Mouse (Mus musculus): ENCODE measurements around the gene Tmem63c.

Gene Tmem63c

DNA sequence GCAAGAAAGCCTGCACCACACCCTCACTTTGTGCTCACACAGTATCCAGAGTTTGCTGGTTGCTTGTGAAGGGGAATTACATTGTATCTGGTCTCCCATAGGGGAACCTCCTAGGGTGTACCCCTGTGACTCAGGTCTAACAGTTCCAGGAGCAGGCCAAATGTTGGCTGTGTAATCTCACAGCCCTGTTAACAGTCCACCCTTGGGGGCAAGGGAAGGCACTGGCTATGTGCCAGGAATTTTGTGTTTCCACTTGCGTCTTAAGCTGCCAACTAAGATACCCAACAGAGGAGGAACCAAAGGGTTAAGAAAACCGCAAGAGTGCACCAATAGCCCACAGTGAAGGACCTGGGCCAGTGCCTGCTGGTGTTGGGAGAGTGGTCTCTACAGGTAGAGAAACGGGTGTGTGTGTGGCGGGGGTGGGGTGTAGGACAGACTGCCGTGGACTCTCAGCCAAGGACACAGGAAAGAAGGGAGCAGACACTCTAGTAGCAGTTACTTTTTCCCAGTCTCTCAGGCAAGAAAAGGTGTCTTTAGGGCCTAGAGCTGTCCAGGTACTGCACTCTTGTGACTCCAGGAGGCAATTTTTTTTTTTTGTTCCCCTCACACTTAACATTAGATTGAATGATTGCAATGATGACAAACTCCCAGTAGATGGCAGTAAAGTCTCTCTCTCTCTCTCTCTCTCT lies 20.8 kb upstream of the Tmem63c start:
- in situ Hi-C loops (cut with MboI; ENCODE audit: unreplicated experiment in 2 of 2): no loop called here

- in situ Hi-C loops (cut with MboI; ENCODE audit: unreplicated experiment in 2 of 2): no loop called here
Observed at GRCm38 (mm10) chr12:87000840-87001176, 20.3 kb upstream of the Tmem63c start.

DNA sequence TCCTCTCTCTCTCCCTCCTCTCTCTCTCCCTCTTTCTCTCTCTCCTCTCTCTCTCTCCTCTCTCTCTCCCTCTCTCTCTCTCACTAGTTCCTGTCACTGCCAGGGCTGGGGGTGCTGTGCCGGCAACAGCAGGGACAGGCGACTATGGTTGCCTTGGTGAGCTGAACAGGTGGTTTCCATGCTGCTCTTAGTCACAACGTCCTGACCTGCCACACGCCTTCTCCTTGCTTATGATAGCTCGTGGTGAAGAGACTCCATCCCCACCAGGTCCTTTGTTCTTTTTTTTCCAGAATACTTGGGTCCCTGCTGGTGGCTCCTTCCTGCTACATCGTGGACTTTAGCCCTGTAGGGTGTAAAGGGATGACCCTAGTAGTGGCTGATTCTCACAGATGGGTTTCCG lies 18.9 kb upstream of the Tmem63c start:
- in situ Hi-C loops (cut with MboI; ENCODE audit: unreplicated experiment in 2 of 2): no loop called here

- in situ Hi-C loops (cut with MboI; ENCODE audit: unreplicated experiment in 2 of 2): no loop called here
Observed at GRCm38 (mm10) chr12:87002815-87003214, 18.3 kb upstream of the Tmem63c start.

- in situ Hi-C loops (cut with MboI; ENCODE audit: unreplicated experiment in 2 of 2): no loop called here
Observed at GRCm38 (mm10) chr12:87003606-87004005, 17.5 kb upstream of the Tmem63c start.

DNA sequence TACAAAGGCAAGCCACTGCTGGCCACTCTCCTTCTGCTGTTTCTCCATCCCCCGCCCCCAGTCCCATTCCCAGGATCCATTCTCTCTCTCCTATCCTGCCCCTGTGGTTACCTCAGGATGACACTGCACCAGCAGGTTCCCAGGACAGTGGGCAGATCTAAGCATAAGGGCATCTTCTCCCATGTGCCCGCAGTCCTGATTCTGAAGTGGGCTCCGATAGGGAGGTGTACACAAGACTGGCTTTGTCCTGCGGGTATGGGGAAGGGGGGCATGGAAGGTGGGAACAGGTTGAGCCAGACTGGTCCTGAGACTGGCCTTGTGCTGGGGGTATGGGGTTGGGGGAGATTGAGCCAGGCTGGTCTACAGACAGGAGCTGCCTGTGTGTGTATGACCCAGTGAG lies 16.5 kb upstream of the Tmem63c start:
- in situ Hi-C loops (cut with MboI; ENCODE audit: unreplicated experiment in 2 of 2): no loop called here

DNA sequence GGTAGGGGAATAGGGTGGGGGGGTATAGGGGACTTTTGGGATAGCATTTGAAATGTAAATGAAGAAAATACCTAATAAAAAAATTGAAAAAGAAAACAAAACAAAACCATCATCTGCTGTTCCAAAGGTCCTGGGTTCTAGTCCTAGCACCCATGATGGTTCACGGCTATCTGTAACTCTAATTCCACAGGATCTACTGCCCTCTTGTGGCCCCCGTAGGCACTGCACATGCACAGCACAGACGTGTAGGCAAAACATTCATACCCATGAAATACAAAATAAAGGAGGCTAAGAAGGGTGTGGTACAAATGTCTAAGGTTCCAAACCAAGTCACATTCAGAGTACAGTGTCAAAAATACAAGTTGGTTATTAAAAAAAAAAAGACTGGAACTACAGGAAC lies 4.1 kb upstream of the Tmem63c start:
- in situ Hi-C loops (cut with MboI; ENCODE audit: unreplicated experiment in 2 of 2): no loop called here

GRCm38 (mm10) chr12:87018756-87019155 lies 2.4 kb upstream of the Tmem63c start:
- in situ Hi-C loops (cut with MboI; ENCODE audit: unreplicated experiment in 2 of 2): no loop called here

DNA sequence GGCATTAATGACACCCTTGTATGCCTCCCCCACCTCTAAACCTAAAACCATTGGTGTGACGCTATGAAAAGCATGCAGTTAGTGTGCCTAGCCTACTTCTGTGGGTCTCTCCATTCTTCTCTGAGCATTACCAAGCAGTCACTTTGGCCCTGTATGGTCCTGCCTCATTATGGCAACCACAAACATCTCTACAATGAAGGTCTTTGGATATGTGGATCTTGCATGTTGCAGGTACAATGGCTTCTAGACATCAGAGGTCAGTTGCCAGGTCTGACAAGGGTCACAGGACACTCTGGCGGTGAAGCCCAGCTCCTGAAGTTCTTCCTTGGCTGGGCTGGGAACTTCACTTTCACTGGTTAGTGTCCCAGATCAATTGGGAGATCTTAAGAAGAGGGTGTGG lies 866 bp downstream of the Tmem63c start:
- in situ Hi-C loops (cut with MboI; ENCODE audit: unreplicated experiment in 2 of 2): no loop called here

GRCm38 (mm10) chr12:87023456-87023855 lies 2.3 kb downstream of the Tmem63c start:
- in situ Hi-C loops (cut with MboI; ENCODE audit: unreplicated experiment in 2 of 2): no loop called here

DNA sequence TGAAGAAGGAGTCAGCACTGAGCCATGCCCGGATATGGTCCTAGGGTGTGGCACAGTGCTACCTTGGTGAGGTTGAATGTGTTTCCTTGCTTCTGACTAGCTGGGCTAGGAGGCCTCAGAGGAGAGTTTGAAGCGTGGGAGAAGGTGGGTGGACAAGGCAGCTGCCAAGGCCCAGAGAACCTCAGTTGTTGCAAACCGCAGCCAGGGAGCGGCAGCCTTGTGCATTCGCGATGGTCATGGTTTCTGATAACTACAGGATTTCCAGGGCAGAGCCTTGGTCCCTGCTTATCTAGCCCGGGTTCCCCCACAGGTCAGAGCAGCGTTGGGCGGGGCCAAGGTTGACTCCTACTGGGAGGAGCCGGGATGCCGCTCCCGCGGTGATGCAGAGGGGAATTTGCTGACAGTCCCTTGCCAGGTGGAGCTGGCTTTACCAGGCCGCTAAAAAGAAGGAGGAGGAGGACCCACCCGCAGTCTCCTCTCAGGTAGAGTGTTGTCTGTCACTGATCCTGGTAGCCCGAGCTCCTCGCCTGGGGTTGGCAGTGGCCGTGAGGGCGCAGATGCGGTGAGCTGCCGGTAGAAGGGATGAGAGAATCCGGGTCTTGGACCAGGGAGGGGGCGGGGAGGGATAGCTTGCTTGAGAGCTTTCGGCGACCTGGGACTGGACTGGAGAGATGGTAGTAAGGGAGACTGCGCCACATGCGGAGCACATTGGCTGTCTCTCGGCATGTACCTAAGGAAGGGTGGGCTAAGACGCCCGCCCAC lies 5.2 kb downstream of the Tmem63c start:
- in situ Hi-C loops (cut with MboI; ENCODE audit: unreplicated experiment in 2 of 2): no loop called here

DNA sequence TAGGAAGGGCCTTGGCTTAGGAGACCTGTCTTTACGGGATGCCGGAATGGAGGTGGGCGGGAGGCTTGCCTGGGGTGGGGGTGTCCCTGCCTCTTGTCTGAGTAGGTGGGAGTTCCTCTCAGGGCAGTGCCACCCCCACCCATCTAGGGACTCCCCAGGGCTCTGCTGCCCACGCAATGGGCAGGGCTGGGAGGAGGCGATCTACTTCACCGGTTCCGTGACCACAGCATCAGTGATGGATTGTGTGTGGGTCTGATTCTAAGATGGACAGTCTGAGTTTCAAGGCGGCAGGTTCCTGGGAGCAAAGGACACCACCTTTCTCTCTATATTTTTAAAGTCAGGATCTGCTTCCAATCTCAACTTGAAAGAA lies 5.7 kb downstream of the Tmem63c start:
- in situ Hi-C loops (cut with MboI; ENCODE audit: unreplicated experiment in 2 of 2): no loop called here

GRCm38 (mm10) chr12:87027391-87027790 lies 6.3 kb downstream of the Tmem63c start:
- in situ Hi-C loops (cut with MboI; ENCODE audit: unreplicated experiment in 2 of 2): no loop called here

- in situ Hi-C loops (cut with MboI; ENCODE audit: unreplicated experiment in 2 of 2): no loop called here
Observed at GRCm38 (mm10) chr12:87028068-87028467, 6.9 kb downstream of the Tmem63c start.

DNA sequence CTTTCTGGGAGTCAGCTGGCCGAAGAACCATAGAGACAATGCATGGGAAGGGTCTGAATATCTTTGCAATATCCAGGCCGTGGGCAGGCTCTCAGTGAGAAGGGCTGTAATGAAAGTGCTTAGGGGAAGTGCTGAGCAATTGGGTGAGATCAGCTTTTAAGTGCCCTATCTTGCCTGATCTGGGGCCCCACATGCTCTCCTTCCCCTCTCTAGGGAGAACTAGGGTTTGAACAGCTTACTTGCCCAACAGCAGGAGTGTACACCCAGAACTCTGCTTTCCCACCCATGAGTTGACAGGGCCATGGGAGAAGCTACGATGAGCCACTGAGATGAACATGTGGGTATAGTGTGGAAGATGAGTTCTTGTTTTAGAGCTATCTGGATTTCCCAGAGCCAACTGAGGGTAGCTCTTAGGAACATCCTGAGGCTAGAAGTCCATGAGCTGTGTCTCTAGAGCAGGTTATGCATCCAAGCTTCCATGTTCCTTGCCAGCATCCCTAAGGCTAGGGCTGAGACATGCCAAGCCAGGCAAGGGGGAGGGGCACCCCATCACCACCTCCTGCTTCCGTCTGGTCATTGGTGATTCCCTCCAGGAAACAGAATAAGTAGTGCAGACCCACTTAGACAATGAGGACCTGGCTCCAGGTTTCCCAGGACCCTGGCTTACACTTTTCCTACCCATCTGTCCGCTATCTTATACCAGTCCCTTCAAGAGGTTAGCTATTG lies 8.3 kb downstream of the Tmem63c start:
- in situ Hi-C loops (cut with MboI; ENCODE audit: unreplicated experiment in 2 of 2): no loop called here

- in situ Hi-C loops (cut with MboI; ENCODE audit: unreplicated experiment in 2 of 2): no loop called here
Observed at GRCm38 (mm10) chr12:87031163-87031763, 10.1 kb downstream of the Tmem63c start.

- in situ Hi-C loops (cut with MboI; ENCODE audit: unreplicated experiment in 2 of 2): no loop called here
Observed at GRCm38 (mm10) chr12:87036631-87037030, 15.5 kb downstream of the Tmem63c start.

DNA sequence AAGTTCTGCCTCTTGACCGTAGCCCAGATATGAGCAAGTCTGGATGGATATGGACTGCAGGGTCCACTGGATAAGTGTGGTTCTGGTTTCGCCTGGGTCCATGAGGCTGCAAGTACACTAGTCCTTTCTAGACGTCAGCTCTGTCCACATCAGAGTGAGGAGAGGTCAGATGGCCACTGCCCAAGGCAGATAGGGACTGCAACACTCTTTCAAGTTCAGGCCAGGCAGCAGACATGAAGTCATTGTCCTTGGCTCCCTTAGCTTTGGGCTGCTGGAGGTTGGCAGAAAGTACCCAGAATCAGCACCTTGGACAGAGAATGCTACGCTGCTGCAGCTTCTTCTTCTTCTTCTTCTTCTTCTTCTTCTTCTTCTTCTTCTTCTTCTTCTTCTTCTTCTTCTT lies 19.0 kb downstream of the Tmem63c start:
- in situ Hi-C loops (cut with MboI; ENCODE audit: unreplicated experiment in 2 of 2): no loop called here

DNA sequence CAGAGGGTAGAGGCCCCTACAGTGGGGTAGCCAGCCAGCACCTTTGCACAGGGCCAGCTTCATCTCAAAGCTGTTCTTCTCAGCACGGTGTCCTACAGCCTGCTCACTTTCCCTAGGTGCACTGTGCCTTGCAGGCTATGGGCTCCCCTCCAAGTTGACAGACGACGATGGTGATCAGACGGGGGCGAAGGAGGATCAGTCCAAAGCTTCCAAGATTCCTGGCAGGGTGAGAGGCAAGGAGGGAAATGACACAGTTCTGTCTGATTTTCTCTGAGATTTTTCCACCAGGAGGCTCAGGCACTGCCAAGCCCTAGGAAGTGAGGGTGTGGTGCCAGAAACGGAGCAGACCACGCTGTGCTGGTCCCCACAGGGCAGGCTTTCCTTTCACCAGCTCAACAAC lies 19.7 kb downstream of the Tmem63c start:
- in situ Hi-C loops (cut with MboI; ENCODE audit: unreplicated experiment in 2 of 2): no loop called here

DNA sequence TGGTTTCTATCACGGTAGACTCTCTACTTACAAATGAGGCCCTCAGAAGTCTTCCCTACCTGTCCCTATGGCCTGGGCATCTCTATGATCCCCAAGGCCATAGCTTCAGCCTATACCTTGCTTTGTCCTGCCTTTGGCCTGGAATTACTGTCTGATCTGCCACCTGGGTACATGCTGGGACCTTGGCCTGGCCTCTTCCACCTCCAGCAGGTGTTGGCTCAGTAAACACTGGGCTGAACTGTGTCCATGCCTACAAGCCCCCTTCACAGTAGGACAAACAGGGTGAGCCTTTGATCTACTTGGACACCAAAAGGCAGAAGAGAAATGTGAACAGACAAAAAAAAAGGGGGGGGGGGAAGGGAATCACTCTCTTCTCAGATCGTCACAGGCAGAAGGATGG lies 21.3 kb downstream of the Tmem63c start:
- in situ Hi-C loops (cut with MboI; ENCODE audit: unreplicated experiment in 2 of 2): no loop called here

DNA sequence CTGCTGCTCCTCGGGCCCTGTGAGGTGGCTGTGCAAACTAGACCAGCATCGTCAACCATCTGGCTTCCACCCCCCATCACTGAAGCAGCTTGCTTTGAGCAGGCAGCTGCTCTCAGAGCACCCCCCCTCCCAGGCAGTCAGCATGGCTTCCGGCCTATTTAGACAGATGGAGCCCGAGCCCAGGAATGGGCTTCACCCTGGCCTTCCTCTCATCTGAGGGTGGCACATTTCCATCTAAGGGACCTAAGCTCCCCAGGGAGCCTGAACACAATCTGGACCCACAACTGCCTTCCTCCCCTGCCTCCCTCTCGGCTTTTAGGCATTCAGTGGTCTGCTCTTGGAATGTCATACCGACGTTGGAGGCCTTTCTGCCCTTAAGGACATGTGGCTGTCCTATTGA lies 22.1 kb downstream of the Tmem63c start:
- in situ Hi-C loops (cut with MboI; ENCODE audit: unreplicated experiment in 2 of 2): no loop called here
